In the genomic region with DNA sequence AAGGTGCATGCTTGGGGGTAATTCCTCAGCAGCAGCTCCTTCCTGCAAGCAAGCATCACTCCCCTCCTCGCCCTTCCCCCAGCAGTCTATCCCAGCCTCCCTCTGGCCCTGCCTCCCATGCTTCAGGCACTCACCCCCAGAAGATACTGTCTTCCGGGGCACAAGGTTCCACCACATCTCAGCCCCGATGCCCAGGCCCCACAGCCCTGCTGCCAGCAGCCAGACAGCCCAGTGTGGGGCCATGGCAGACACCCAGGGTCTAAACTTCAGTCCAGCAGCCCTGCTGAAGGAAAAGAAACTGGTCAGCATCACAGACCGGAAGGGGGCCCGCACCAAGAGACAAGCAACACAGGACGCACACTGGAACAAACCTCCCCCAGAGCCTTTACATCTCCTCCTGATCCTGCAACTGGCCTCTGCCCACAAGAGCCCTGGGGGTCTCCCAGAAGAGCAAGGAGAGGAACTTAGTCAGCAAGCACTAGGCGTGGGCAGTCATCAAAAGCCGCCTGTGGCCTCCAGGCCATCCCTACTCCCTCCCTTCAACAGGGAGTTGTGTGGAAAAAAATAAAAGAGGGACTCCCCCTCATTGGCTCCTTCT, we compare ENCODE assay signal across 1 mouse cellular context.
TF ChIP-seq lines count a peak whose summit lies in the region.

No protein-coding gene starts in this region.

TF ChIP-seq in CH12.LX, 34 proteins besides CTCF, POLR2A, EP300 and RAD21:
- TF ChIP-seq ELF1 (IDR thresholded peaks at IDR 0.05; ENCODE audit: low read depth, low read length) (0 out of 2 replicates have a peak, but pooled peaks have one; percentile 38), ZMIZ1 (IDR thresholded peaks at IDR 0.05; ENCODE audit: low read depth, low read length) (no peak), JUND (conservative IDR thresholded peaks at IDR 0.05; ENCODE audit: low read depth, low read length) (no peak), POLR2AphosphoS2 (IDR thresholded peaks at IDR 0.05; ENCODE audit: low read depth, low read length) (no peak), PAX5 (IDR thresholded peaks at IDR 0.05; ENCODE audit: low read length) (no peak), CHD2 (IDR thresholded peaks at IDR 0.05; ENCODE audit: low read length) (0 out of 2 replicates have a peak, but pooled peaks have one; percentile 1), HCFC1 (IDR thresholded peaks at IDR 0.05; ENCODE audit: low read depth, low read length) (no peak), KAT2A (IDR thresholded peaks at IDR 0.05; ENCODE audit: insufficient replicate concordance, low read length) (no peak), ZKSCAN1 (IDR thresholded peaks at IDR 0.05; ENCODE audit: borderline replicate concordance, low read depth, low read length) (no peak)
TF ChIP-seq in CH12.LX: peak in this region for 2.
